Mouse (Mus musculus) heart, postnatal 0 days (tissue): ENCODE measurements around the gene Fah.

Experiments
- CTCF ChIP-seq: IDR thresholded peaks from 2 replicates; pipeline ENCODE4 v1.5.1; 2016; ENCODE audit warnings: antibody characterized with exemption, control low read depth, low read depth
- EP300 ChIP-seq: IDR thresholded peaks from 2 replicates; pipeline ENCODE4 v1.6.1; 2016; ENCODE audit warnings: antibody characterized with exemption, low read depth

DNA sequence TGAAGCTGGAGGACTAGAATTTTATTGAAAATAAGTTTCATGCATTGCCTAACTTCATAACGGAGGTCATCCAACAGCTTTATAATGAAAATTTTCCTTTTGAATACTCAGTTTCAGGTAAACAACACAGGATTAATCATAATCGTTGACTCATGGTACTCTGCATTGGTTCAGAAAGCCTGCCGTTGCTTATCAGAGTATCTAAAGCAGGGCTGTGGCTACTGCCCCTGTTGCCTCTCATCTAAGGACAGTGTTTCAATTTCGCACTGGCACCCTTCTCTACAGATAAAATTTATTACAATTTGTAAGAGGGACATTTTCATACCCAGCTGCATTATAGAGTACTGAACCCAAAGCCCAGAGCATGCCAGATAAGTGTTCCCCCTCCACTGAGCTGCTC, 5.9 kb upstream of the Fah start:
- TF ChIP-seq EP300: no peak
- no peak for TF ChIP-seq CTCF
